Mouse (Mus musculus) left cerebral cortex, adult 2 months (tissue): ENCODE measurements around the gene Mpz. TPM values are rescaled to one million over a fixed set of nuclear protein-coding genes. Genes with fewer than 3 reads are reported as not detected.

Experiments
- DNase-seq, 2 experiments: peaks; one replicate each; pipeline ENCODE4 v3.0.0; 2021 to 2022; ENCODE audit warnings: low spot score in 2 of 2, mixed read lengths in 1 of 2; ENCODE audit errors: extremely low spot score in 1 of 2
- H3K27ac ChIP-seq: fragments of 200-600 bp; 2 replicates; pipeline ENCODE4 v1.8.1; 2022
- H3K4me3 ChIP-seq: fragments of 200-600 bp; 2 replicates; pipeline ENCODE4 v1.8.1; 2022
- CTCF ChIP-seq: fragments of 200-600 bp; IDR thresholded peaks from 2 replicates; pipeline ENCODE4 v1.8.1; 2022; ENCODE audit warnings: antibody characterized with exemption, mild to moderate bottlenecking, moderate library complexity
- intact Hi-C: fragments of 180-260 bp; cut with DNase I; formaldehyde crosslinking; loops from one replicate; pipeline ENCODE4 v1.15.1; 2025
- total RNA-seq, 2 experiments: library from RNA; stranded (reverse); gene quantifications; 2 replicates each; pipeline ENCODE4 v1.2.3; 2021

Mpz gene
- total RNA-seq, 2 experiments from 2014 or later = not detected

DNA sequence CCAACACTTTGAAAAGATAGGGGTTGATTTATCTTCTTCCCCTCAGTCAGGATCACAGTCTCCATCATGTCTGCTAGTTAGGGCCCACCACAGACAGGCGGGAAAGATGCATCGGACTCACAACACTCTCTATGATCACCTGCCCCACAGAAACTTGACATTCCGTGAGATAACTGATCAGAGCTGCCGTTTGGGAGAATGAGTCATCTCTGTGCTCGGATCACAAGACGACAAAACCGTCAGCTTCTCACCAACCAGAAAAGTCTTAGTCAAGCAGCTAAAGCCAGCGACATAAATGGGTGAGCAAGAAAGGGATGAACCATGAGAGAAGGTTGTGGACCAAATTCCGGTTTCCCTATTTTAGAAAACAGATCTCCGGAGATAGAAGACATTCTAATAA lies 41.8 kb downstream of the Mpz start:
- no peak overlapping the region for H3K4me3 ChIP-seq
- intact Hi-C loops = no loop called here
- H3K27ac ChIP-seq = peak overlapping the region; percentile 50; the same call in 1 of the 2 replicates
- DNase-seq = no peak
- no peak for TF ChIP-seq CTCF

DNA sequence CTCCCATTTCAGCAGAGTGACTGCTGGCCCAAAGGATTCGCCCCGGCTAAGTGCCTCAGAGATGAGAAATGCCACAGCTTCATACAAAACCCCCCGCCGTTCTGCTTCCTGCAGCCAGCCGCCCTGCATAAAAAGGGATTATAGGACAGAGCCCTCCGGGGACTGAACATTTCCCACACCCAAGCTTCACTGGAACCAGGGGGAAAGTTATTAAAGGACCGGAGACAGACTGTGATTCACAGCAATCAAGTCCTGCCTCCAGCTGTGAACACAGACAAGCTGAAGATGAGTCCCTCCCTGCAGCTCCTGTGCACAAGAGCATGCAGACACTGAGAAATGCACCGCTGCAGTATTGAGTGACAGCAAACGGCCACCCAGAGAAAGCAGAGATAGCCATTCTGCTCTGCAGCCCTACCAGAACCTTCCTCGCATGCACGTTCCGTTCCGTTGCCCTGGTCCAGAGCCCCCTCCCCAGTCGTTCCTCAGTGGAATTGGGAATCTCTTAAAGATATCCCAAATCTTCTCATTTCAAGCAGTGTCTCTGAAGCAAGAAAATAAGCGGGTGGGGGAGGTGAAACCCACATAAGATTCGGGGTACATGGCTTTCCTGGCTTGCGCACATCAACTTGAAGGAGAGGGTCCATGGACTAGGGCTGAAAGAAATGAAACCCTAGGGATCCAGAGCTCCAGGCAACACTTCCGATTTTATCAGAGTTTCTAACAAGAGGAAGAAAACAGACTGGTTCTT lies 42.8 kb downstream of the Mpz start:
- no peak for TF ChIP-seq CTCF
- intact Hi-C loops = no loop called here
- Histone ChIP-seq H3K4me3 (peak overlapping the region; percentile 25), H3K27ac (peak overlapping the region; percentile 50; the same call in 1 of the 2 replicates)
- no peak for DNase-seq

DNA sequence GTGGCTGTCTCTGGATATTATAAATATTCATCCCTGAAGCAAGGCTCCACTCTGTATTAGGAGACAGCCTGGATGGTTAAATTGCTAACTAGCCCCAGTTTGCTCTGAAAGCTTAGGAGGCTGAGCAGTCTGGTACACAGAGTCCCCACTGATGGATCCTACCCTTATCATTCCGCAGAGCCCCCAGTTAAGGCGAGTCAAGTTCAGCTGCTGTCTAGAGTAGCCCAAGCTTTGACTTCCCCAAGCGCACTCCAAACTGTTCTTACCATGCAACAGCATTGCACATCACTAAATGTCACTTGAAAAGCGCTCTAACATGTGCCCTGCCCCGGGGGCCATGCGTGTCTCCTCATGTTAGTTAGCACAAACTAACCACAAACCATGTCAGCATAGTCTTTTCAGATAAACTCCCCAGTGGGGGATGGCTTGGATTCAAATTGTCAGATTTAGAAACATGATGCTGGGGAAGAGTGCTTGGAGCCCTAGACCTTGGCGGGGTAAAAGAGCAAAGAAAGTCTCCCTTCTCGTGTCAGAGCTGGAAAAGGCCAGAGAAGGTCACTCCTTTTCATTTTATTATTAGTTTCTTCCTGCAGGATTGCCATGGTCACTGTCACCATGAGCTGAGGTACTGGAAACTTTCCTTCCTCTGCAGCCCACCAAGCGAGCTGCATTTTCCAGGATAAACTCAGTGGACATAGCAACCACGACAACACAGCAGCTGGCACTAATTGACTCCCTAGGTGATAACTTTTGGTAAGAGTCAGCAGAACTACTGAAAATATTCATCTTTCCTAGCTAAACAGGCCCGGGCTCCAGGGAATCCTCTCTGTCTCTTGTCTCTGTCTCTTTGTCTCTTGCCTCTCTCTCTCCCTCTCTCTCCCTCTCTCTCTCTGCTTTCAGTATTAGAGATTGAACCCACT lies 43.7 kb downstream of the Mpz start:
- H3K27ac ChIP-seq = peak overlapping the region; percentile 50
- peak overlapping the region; percentile 25 for H3K4me3 ChIP-seq
- intact Hi-C loops = no loop called here
- DNase-seq = no peak
- TF ChIP-seq CTCF = no peak

DNA sequence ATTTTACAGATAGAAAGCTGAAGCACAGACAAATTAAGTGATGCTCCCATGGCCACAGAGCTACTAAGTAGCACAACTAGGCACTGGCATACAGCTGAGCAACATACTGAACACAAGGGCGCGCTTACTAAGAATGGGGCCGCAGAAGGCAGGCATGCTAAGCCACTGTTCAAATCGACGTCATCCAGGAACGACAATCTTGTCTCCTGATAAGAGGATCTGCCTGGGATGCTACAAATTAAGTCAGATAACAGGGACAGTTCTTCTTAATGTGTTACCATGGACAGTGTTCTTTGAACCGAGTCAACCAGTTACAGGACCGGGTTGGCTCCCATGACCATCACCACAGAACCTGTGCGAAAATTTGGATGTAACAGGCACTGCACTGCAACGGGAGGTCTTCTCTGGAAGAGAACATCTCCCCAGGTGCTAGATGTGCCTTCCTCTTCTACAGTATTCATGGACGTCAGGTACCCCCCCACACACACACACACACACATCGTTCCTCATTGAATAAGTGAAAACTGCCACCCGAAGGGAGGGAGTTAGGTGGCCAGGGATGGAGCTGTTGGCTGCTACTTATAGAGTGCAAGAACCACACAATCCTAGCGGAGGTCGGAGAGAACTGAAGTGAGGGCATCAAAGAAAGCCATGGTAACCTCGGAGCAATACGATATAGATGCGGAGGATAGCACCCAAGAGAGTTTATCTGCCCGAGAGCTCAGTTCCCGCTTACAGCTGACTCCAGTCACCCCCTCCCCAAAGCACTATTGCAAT lies 44.7 kb downstream of the Mpz start:
- DNase-seq = no peak
- Histone ChIP-seq H3K27ac (peak overlapping the region; percentile 72), H3K4me3 (peak overlapping the region; percentile 77)
- intact Hi-C loops = loop anchor here (5.0 kb wide), 1 partner anchor 43 kb away; the partner anchor contains the start of genes Mpz and Sdhc
- no peak for TF ChIP-seq CTCF

DNA sequence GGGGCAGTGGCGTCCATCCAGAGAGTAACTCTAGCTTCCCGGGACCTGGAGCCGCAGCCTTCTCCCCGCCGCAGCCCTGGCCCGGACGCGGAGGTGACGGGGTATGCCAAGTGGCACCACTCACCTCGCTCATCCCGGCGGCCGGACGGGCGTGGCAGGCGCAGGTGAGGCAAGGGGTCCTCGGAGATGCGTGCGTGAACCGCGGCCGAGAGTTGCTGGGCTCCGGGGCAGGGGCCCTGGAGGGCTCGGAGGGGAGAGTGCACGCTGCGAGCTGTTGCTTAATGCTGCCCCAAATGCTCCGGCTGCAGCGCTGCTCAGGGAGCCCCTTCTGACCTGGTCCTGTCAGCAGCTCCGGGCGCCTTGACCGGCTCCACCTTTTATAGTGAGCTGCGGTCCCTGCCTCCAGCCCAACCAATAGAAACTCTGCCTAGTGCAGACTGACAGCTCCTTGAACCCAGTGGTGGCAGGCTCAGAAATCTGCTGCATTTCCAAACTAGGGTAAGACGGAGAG lies 45.4 kb downstream of the Mpz start, which contains the start of gene Pcp4l1:
Gene Pcp4l1, minus strand, starts transcription at position 382 of the 511 bp plus-strand sequence.
- Histone ChIP-seq H3K4me3 (peak within 1 kb of the TSS; percentile 77), H3K27ac (peak within 1 kb of the TSS; percentile 72)
- no peak for TF ChIP-seq CTCF
- peak; percentile 46 to 72 for DNase-seq
- intact Hi-C loops = loop anchor here (5.0 kb wide), 1 partner anchor 44 kb away; the partner anchor contains the start of genes Mpz and Sdhc

DNA sequence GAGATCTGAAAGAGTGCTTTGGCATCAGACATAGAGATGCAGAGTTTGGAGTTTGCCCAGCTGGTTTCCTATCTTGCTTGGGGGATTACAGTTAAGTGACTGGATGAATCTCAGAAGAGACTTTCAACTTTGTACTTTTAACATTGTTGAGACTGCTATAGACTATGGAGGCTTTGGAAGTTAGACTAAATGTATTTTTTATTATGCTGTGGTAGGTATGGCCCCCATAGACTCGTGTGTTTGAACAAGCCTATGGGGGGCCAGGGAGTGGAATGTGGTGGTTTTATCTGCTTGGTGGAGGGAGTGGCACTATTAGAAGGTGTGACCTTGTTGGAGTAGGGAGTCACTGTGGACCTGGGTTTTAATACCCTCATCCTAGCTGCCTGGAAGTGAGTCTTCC lies 49.0 kb downstream of the Mpz start:
- no peak for TF ChIP-seq CTCF

DNA sequence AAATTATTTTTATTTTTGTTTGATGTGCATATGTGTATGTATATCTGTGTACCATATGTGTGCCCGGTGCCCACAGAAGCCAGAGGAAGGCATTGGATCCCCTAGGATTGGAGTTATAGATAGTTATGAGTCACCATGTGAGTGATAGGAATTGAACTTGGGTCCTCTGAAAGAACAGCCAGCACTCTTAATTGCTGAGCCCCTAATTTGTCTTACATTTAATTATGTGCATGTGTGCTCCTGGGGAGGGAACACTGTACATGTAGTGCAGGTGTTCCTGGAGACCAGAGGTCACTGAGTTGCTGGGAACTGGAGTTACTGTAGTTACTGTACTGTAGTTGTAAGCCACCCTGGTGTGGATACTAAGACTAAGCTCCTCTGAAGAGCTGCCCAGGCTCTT lies 50.3 kb downstream of the Mpz start:
- no peak for TF ChIP-seq CTCF
- no peak overlapping the region for H3K4me3 ChIP-seq
- intact Hi-C loops = no loop called here

More for the DNA sequence above, 49.0 kb downstream of the Mpz start:
- H3K4me3 ChIP-seq = no peak overlapping the region
- no peak overlapping the region for H3K27ac ChIP-seq
- intact Hi-C loops = loop anchor here (5.0 kb wide), 1 partner anchor 47 kb away; the partner anchor contains the start of genes Mpz and Sdhc
- no peak for DNase-seq

DNA sequence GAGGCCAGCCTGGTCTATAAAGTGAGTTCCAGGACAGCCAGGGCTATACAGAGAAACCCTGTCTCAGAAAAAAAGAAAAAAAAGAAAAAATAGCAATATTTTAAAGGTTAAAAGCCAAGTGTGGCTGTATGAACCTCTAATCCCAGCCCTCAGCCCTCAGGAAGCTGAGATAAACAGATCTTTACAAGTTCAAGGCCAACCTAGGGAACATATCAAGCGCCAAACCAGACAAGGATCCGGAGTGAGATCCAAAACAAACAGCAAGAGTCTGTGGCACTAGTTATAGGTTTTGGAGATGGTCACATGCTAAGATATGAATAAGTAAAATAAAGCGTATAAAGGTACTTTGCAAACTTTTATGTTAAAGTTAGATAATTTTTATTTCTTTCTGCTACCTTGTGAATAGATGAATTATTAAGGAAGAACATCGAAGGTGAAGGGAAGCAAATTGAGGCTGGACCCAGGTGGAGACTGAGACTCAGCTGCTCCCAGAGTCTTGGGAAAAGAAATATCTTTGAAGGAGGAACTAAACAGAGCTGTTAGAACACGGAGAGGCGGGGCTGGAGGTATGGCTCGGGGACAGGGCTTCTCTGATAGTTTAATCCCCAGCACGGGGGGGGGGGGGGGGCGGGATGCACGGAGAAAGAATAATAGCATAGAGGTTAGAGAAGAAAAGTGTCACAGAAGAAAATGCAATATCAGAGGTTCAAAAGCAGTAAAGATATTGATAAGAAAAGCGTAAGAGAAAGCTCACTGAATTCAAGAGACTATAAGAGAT lies 53.1 kb downstream of the Mpz start:
- Histone ChIP-seq H3K27ac (no peak overlapping the region), H3K4me3 (no peak overlapping the region)
- no peak for DNase-seq
- intact Hi-C loops = no loop called here
- TF ChIP-seq CTCF = no peak

More for the DNA sequence above, 50.3 kb downstream of the Mpz start:
- H3K27ac ChIP-seq = no peak overlapping the region
- no peak for DNase-seq

DNA sequence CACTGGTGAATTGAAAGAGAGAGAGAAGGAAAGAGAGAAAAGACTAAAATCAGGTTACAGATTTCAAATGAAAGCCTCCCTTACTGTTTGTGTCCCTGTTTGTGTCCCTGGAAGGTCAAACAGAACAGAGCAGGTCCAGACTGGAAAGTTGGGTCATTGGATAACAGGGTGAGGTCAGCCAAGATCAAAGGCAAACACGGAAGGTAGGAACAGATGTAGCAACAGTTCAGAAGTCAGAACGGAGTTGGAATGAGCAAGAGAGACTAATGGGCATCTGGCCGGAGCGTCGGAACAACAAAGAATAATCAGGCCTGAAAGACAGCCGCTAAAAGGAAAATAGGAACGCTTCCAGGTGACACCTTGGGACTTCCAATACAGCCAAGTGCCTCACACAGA lies 53.7 kb downstream of the Mpz start:
- Histone ChIP-seq H3K4me3 (no peak overlapping the region), H3K27ac (no peak overlapping the region)
- no peak for TF ChIP-seq CTCF
- intact Hi-C loops = no loop called here
- no peak for DNase-seq

DNA sequence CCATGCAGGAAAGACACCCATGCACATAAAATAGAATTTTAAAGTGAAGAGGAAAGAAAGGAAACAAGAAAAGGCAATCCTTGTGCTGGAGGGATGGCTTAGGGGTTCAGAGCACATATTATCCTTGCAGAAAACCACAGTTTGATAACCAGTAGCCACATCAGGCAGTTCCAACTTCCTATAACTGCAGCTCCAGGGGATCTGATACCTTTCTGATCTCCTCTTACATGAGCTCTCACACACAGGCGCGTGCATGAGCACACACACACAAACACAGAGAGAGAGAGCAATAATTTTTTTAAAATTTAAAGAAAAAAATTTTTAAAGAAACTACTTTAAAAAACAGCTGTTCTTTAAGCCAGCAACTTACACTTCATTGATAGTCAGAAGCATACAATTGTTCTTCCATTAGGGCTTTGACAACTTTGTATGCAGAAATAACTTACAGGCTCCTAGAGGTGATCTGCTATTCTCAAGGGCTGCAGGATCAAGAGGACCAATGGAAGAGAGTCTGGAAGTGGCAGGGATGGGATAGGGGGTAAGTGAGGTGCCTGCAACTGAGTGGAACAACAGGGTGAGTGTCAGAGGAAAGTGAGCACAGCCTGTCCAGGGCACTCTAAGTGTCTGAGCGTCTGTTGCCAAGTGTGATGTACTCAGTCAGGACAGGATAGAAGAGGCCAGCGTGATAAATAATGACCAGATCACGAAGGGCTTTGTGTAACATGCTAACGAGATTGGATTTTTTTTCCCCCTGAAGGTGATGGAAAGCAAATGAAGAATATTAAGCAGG lies 55.4 kb downstream of the Mpz start:
- DNase-seq = no peak
- intact Hi-C loops = no loop called here
- Histone ChIP-seq H3K27ac (no peak overlapping the region), H3K4me3 (no peak overlapping the region)
- TF ChIP-seq CTCF = no peak
